Mouse (Mus musculus) megakaryocyte, embryonic 14.5 days (primary cell): ENCODE results near the gene Zfp60.

Source experiments
- FLI1 ChIP-seq: IDR thresholded peaks from 2 replicates; pipeline ENCODE4 v1.6.1; 2012; ENCODE audit warnings: low read length, inconsistent platforms, mixed read lengths
- GATA1 ChIP-seq: IDR thresholded peaks from 3 replicates; pipeline ENCODE4 v1.6.1; 2012; ENCODE audit warnings: mixed read lengths, low read length, inconsistent platforms, borderline replicate concordance

DNA sequence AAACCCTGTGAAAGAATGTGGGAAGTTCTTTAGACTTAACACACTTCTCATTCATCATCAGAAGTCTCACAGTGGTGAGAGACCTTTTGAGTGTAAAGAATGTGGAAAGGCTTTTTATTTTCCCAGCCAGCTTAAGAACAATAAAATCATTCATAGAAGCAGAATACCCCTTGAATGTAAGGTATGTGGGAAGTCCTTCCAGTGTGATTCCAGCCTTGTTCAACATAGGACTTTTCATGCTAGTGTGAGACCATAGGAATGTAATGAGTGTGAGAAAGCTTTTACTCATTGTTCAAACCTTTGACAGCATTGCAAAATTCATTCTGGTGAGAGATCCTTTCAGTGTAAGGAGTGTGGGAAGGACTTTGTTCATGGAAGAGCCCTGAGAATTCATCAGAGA is 63.4 kb downstream of the Zfp60 start:
- TF ChIP-seq GATA1 (no peak), FLI1 (no peak)
